Mouse (Mus musculus) testis, adult 2 months (tissue): Measurements from ENCODE around the gene Tmem81. TPM values are rescaled to one million over a fixed set of nuclear protein-coding genes. Genes with fewer than 3 reads are reported as not detected.

Experiments
- H3K27ac ChIP-seq: fragments of 200-500 bp; 2 replicates; pipeline ENCODE4 v1.5.1; 2012; ENCODE audit warnings: low read depth, low read length; ENCODE audit not compliant: control insufficient read depth, insufficient read depth
- H3K27me3 ChIP-seq: fragments of 200-500 bp; 2 replicates; pipeline ENCODE4 v1.6.1; 2012; ENCODE audit warnings: mild to moderate bottlenecking, low read length, moderate library complexity; ENCODE audit not compliant: control insufficient read depth, insufficient read depth
- H3K36me3 ChIP-seq: fragments of 200-500 bp; 2 replicates; pipeline ENCODE4 v1.6.1; 2012; ENCODE audit warnings: mild to moderate bottlenecking, low read length; ENCODE audit not compliant: control insufficient read depth, insufficient read depth
- H3K4me1 ChIP-seq: fragments of 200-500 bp; 2 replicates; pipeline ENCODE4 v1.6.1; 2012; ENCODE audit warnings: low read length; ENCODE audit not compliant: control insufficient read depth, insufficient read depth
- H3K4me3 ChIP-seq: fragments of 200-500 bp; 2 replicates; pipeline ENCODE4 v1.5.1; 2012; ENCODE audit warnings: low read depth, mild to moderate bottlenecking, low read length, moderate library complexity, mixed read lengths; ENCODE audit not compliant: control insufficient read depth
- CTCF ChIP-seq: fragments of 200-500 bp; IDR thresholded peaks from 2 replicates; pipeline ENCODE4 v1.5.1; 2012; ENCODE audit warnings: low read depth, mild to moderate bottlenecking, inconsistent platforms, low read length, moderate library complexity; ENCODE audit not compliant: control insufficient read depth, insufficient read depth, insufficient replicate concordance
- POLR2A ChIP-seq: fragments of 200-500 bp; IDR thresholded peaks from 2 replicates; pipeline ENCODE4 v1.6.1; 2012; ENCODE audit warnings: low read depth, mild to moderate bottlenecking, inconsistent platforms, low read length, moderate library complexity; ENCODE audit not compliant: control insufficient read depth
- polyA plus RNA-seq: library from polyadenylated mRNA; depleted of rRNA; stranded (reverse); fragments of >200 nt; gene quantifications from 2 replicates; pipeline ENCODE4 v1.2.3, GENCODE M21; 2012

Gene Tmem81
- polyA plus RNA-seq, 1 experiment = 24.6 TPM

DNA sequence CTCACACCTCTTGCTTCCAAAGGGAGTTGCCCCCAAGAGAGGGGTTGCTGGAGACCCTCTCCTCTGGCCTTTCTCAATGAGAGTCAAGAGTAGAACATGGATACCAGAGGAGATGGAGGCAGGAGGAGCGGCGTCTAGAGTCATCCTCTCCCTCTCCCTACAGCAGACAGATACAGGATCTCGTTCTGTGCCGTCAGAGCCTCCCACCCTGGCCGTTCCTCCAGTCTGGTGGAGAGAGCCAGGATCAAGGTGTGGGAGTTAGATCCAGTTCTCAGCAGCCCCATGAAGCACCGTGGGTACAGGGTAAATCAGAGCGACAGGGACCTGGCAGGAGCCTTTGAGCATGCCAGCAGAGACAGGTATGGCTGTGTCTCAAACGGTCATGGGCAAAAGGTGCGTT, 26.5 kb downstream of the Tmem81 start:
- H3K4me1 ChIP-seq = no peaks in the 10 kb centered on the region
- no peak for TF ChIP-seq POLR2A
- no peak for TF ChIP-seq CTCF
- H3K27ac ChIP-seq = no peak overlapping the region
- H3K27me3 ChIP-seq = no peaks in the 10 kb centered on the region
- no peaks in the 10 kb centered on the region for H3K36me3 ChIP-seq
- no peak overlapping the region for H3K4me3 ChIP-seq

DNA sequence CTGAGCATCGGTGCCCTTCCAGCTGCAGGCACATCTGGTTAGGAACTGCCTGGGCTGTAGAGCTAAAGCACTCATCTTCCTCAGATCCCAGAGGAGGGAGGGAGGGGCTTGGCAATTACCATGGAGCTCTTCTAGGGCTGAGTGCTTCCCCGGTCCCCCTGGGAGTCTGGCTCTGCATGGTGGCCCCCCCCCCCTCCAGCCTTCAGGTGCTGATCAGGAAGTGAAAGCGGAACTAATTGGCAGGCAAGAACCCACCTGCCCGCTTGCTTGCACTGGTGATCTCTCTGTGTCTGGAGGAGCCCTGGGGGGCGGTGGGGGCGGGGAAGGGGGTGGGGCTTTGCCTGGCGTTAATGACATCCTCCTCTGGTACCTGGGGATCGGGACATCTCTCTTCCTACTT, 27.8 kb downstream of the Tmem81 start:
- H3K4me1 ChIP-seq = no peaks in the 10 kb centered on the region
- H3K36me3 ChIP-seq = no peaks in the 10 kb centered on the region
- H3K27ac ChIP-seq = no peak overlapping the region
- no peak for TF ChIP-seq POLR2A
- TF ChIP-seq CTCF = no peak
- no peak overlapping the region for H3K4me3 ChIP-seq
- H3K27me3 ChIP-seq = no peaks in the 10 kb centered on the region

DNA sequence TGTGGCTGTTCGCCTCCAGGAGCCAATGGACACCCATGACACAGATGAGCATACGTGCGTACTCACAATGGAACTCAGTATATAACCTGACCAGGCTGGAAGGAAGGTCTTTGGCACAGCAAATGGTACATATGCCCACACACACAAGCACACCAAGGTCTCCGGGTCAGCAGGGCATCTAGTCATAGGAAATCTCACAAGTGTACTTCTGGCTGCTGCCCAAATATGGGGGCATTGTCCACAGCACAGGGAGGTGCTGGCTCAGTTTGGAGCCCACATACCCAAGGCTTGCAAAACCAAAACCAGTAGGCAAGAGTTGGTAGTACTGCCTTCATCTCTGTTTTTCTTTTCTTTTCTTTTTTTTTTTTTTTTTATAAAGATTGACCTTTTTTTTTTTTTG, 29.5 kb downstream of the Tmem81 start:
- H3K27ac ChIP-seq = no peak overlapping the region
- H3K36me3 ChIP-seq = no peaks in the 10 kb centered on the region
- no peak overlapping the region for H3K4me3 ChIP-seq
- H3K27me3 ChIP-seq = no peaks in the 10 kb centered on the region
- H3K4me1 ChIP-seq = no peaks in the 10 kb centered on the region
- TF ChIP-seq POLR2A = no peak
- no peak for TF ChIP-seq CTCF

- Histone ChIP-seq H3K36me3 (no peaks in the 10 kb centered on the region), H3K27me3 (no peaks in the 10 kb centered on the region), H3K4me1 (no peaks in the 10 kb centered on the region), H3K4me3 (no peak overlapping the region), H3K27ac (no peak overlapping the region)
- no peak for TF ChIP-seq POLR2A
- no peak for TF ChIP-seq CTCF
These were observed 30.4 kb downstream of the Tmem81 start for GRCm38 (mm10) chr1:132536416-132536815.

- Histone ChIP-seq H3K4me1 (no peaks in the 10 kb centered on the region), H3K36me3 (no peaks in the 10 kb centered on the region), H3K27ac (no peak overlapping the region), H3K27me3 (no peaks in the 10 kb centered on the region), H3K4me3 (no peak overlapping the region)
- TF ChIP-seq CTCF (no peak), POLR2A (no peak)
These were observed 31.7 kb downstream of the Tmem81 start for GRCm38 (mm10) chr1:132537736-132538135.

DNA sequence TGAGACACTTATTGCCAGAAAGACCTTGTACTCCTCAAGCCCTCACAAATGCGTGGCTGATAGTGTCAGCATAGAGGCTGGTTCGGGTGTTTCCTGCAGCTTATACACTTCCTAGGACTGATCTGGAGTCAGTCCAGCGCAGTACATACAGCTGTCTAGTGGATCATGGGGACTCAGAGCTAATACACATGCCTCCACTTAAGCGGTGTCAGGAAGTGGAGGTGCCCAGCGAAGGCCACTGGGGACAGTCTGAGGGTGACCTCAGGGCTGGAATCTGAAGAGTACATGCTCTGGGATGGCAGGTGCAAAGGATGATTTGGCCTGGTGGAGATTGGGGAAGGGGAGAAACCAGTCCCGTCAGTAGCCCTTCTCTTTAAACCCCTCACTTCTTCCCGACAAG, 34.7 kb downstream of the Tmem81 start:
- no peak overlapping the region for H3K4me3 ChIP-seq
- H3K27me3 ChIP-seq = no peaks in the 10 kb centered on the region
- no peaks in the 10 kb centered on the region for H3K36me3 ChIP-seq
- H3K4me1 ChIP-seq = no peaks in the 10 kb centered on the region
- no peak overlapping the region for H3K27ac ChIP-seq
- TF ChIP-seq POLR2A (no peak), CTCF (no peak)

- Histone ChIP-seq H3K27ac (no peak overlapping the region), H3K4me1 (no peaks in the 10 kb centered on the region), H3K27me3 (no peaks in the 10 kb centered on the region), H3K4me3 (no peak overlapping the region), H3K36me3 (no peaks in the 10 kb centered on the region)
- TF ChIP-seq POLR2A = no peak
- no peak for TF ChIP-seq CTCF
These were observed 35.3 kb downstream of the Tmem81 start for GRCm38 (mm10) chr1:132541171-132541823.

DNA sequence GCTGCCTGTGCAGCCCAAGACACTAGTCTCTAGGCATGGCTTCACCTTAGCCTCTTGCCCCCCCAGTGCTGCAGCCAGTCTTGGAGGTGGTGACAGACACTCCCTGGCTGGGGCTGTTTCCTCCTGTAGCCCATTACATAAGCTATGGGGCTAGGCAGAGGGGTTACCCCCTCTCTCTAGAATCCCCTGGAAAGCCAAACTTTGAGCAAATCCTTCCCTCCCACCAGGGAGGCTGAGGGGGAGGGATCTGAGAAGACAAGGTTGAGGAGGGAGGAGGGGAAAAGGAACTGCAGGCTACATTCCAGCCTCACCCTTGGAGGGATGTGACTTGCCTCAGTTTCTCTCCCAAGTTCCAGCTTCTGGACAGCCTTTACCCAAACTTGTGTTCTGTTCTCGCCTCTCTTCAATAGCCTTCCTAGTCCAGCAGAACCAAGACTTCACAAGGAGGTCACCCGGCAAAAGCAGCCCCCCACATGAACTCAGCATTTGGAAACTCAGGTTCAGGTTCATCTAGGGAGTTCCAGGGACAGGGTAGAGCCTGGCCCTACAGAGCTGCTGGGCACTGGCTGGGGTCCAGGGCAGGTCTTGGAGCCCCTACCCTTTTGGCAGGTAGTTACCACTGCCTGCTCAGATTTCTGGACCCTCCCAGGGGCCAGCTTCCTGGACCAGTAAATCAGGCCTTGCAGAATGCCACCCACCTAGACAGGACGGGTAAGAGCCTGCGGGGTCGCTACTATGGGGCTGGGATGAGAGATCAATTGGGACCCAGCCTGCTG, 36.0 kb downstream of the Tmem81 start:
- H3K36me3 ChIP-seq = no peaks in the 10 kb centered on the region
- H3K27me3 ChIP-seq = no peaks in the 10 kb centered on the region
- no peak overlapping the region for H3K27ac ChIP-seq
- no peak overlapping the region for H3K4me3 ChIP-seq
- H3K4me1 ChIP-seq = no peaks in the 10 kb centered on the region
- TF ChIP-seq POLR2A (no peak), CTCF (no peak)
